Mouse (Mus musculus): Measurements from ENCODE around the gene Unc80.

GRCm38 (mm10) chr1:66694266-66694665 is 226.1 kb downstream of the Unc80 start:
- TF ChIP-seq POLR2A (IDR thresholded peaks at IDR 0.05; ENCODE audit: extremely low read depth, insufficient read depth, low read length) (no peak), CTCF (IDR thresholded peaks at IDR 0.05; ENCODE audit: extremely low read depth, insufficient read depth, low read length) (no peak)

All from cortical plate, adult 2 months (tissue).